ENCODE assay signal across 21 mouse cellular contexts in genomic region chr9:116879600-116880457, GRCm38 (mm10).
A peak's percentile ranks its signal among the peaks of the same experiment; 100 is the strongest.
DNase-seq lines count a peak whose midpoint lies in the region; ATAC-seq lines count a peak whose summit lies in the region.
"Had no signal": no experiment of that assay in that cellular context is flagged by ENCODE, and none has a peak within 500 bp of the region (broad histone marks: within the 10 kb centered on the region; RNA-seq: fewer than 3 reads in every experiment).

No protein-coding gene starts in this region.

- H3K27ac ChIP-seq in heart, embryonic 13.5 days (replicated peaks): peak overlapping the region; percentile 78
- 0 out of 2 replicates have a peak overlapping the region, but pooled peaks have one; percentile 0 for H3K27ac ChIP-seq in hindbrain, embryonic 15.5 days (replicated peaks)
- H3K27ac ChIP-seq in hindbrain, embryonic 16.5 days (ENCODE audit: low read depth, low read length): no peak overlapping the region
- peak overlapping the region; percentile 91 for H3K27ac ChIP-seq in lung, embryonic 16.5 days (ENCODE audit: low read length)
- H3K27ac ChIP-seq in neural tube, embryonic 15.5 days (replicated peaks): 0 out of 2 replicates have a peak overlapping the region, but pooled peaks have one; percentile 2
- H3K27ac ChIP-seq: embryonic facial prominence, embryonic 15.5 days; hindbrain, embryonic 10.5 days; left cerebral cortex, adult 2 months; liver, embryonic 12.5 days had no signal

- peaks cover 11% of the 10 kb centered on the region; the same call in 1 of the 2 replicates for H3K9me3 ChIP-seq in heart, embryonic 13.5 days
- no peaks in the 10 kb centered on the region for H3K9me3 ChIP-seq in hindbrain, embryonic 15.5 days
- H3K9me3 ChIP-seq in hindbrain, embryonic 16.5 days (ENCODE audit: control insufficient read depth, low read length): no peaks in the 10 kb centered on the region
- H3K9me3 ChIP-seq in lung, embryonic 16.5 days (ENCODE audit: control insufficient read depth, low read length): peaks cover 6% of the 10 kb centered on the region; the same call in 1 of the 2 replicates
- 0 out of 2 replicates have a peak, but pooled peaks cover 3% of the 10 kb centered on the region for H3K9me3 ChIP-seq in neural tube, embryonic 15.5 days (replicated peaks)
- H3K9me3 ChIP-seq: liver, embryonic 12.5 days had no signal

- H3K36me3 ChIP-seq in heart, embryonic 13.5 days: peaks cover 13% of the 10 kb centered on the region
- no peaks in the 10 kb centered on the region for H3K36me3 ChIP-seq in hindbrain, embryonic 15.5 days
- no peaks in the 10 kb centered on the region for H3K36me3 ChIP-seq in hindbrain, embryonic 16.5 days (ENCODE audit: control insufficient read depth, insufficient read depth, low read length)
- 0 out of 2 replicates have a peak, but pooled peaks cover 8% of the 10 kb centered on the region for H3K36me3 ChIP-seq in lung, embryonic 16.5 days (ENCODE audit: control insufficient read depth, insufficient read depth, low read length)
- no peaks in the 10 kb centered on the region for H3K36me3 ChIP-seq in neural tube, embryonic 15.5 days
- H3K36me3 ChIP-seq: hindbrain, embryonic 10.5 days; liver, embryonic 12.5 days had no signal

- DNase-seq in heart, postnatal 25 days (ENCODE audit: low spot score): no peak
- no peak for DNase-seq in lung, adult 18-20 months
- DNase-seq: adrenal gland, adult 2 months; cerebellum, adult 2 months; cerebellum, postnatal 36 days; gastrocnemius, postnatal 36 days; kidney, adult 18-20 months; left cerebral cortex, postnatal 4 days; right cerebral cortex, postnatal 4 days; thymus, adult 2 months had no signal

- 0 out of 2 replicates have a peak overlapping the region, but pooled peaks have one; percentile 9 for H3K4me2 ChIP-seq in heart, embryonic 13.5 days
- H3K4me2 ChIP-seq in hindbrain, embryonic 15.5 days: no peak overlapping the region
- no peak overlapping the region for H3K4me2 ChIP-seq in hindbrain, embryonic 16.5 days (ENCODE audit: low read length)
- H3K4me2 ChIP-seq in lung, embryonic 16.5 days (ENCODE audit: low read depth, low read length): no peak overlapping the region
- no peak overlapping the region for H3K4me2 ChIP-seq in neural tube, embryonic 15.5 days
- H3K4me2 ChIP-seq: embryonic facial prominence, embryonic 15.5 days; liver, embryonic 12.5 days had no signal

- ATAC-seq in heart, embryonic 13.5 days (ENCODE audit: extremely low read depth, insufficient number of reproducible peaks, low FRiP score, low TSS enrichment): no peak
- no peak for ATAC-seq in hindbrain, embryonic 15.5 days (ENCODE audit: low FRiP score, low read depth)
- no peak for ATAC-seq in hindbrain, embryonic 16.5 days
- ATAC-seq in lung, embryonic 16.5 days (ENCODE audit: low read depth): peak; percentile 54
- no peak for ATAC-seq in neural tube, embryonic 15.5 days (ENCODE audit: low FRiP score)
- ATAC-seq: forebrain, embryonic 16.5 days; liver, embryonic 12.5 days had no signal

- no peak overlapping the region for H3K9ac ChIP-seq in heart, embryonic 13.5 days
- no peak overlapping the region for H3K9ac ChIP-seq in hindbrain, embryonic 15.5 days
- no peak overlapping the region for H3K9ac ChIP-seq in hindbrain, embryonic 16.5 days (ENCODE audit: low read depth, low read length)
- no peak overlapping the region for H3K9ac ChIP-seq in lung, embryonic 16.5 days (ENCODE audit: low read length)
- no peak overlapping the region for H3K9ac ChIP-seq in neural tube, embryonic 15.5 days (replicated peaks)
- H3K9ac ChIP-seq: embryonic facial prominence, embryonic 15.5 days; liver, embryonic 12.5 days had no signal

- intact Hi-C loops in heart, postnatal 25 days (cut with DNase I): no loop called here

- peaks cover 24% of the 10 kb centered on the region for H3K4me1 ChIP-seq in heart, embryonic 13.5 days
- no peaks in the 10 kb centered on the region for H3K4me1 ChIP-seq in hindbrain, embryonic 15.5 days (replicated peaks)
- no peaks in the 10 kb centered on the region for H3K4me1 ChIP-seq in hindbrain, embryonic 16.5 days (ENCODE audit: control insufficient read depth, insufficient read depth, low read depth, low read length)
- peaks cover 8% of the 10 kb centered on the region for H3K4me1 ChIP-seq in lung, embryonic 16.5 days (replicated peaks; ENCODE audit: control insufficient read depth, insufficient read depth, low read length)
- peaks cover 14% of the 10 kb centered on the region; the same call in 1 of the 2 replicates for H3K4me1 ChIP-seq in neural tube, embryonic 15.5 days
- H3K4me1 ChIP-seq: embryonic facial prominence, embryonic 15.5 days; hindbrain, embryonic 10.5 days had no signal

- H3K27me3 ChIP-seq in heart, embryonic 13.5 days (replicated peaks): no peaks in the 10 kb centered on the region
- no peaks in the 10 kb centered on the region for H3K27me3 ChIP-seq in hindbrain, embryonic 15.5 days
- H3K27me3 ChIP-seq in hindbrain, embryonic 16.5 days (replicated peaks; ENCODE audit: control insufficient read depth, insufficient read depth, low read length): no peaks in the 10 kb centered on the region
- no peaks in the 10 kb centered on the region for H3K27me3 ChIP-seq in lung, embryonic 16.5 days (ENCODE audit: control insufficient read depth, insufficient read depth, low read depth, low read length)
- H3K27me3 ChIP-seq in neural tube, embryonic 15.5 days (replicated peaks): no peaks in the 10 kb centered on the region
- H3K27me3 ChIP-seq: CH12.LX; embryonic facial prominence, embryonic 15.5 days; liver, embryonic 12.5 days had no signal

- H3K4me3 ChIP-seq in heart, embryonic 13.5 days: no peak overlapping the region
- H3K4me3 ChIP-seq in hindbrain, embryonic 15.5 days: no peak overlapping the region
- H3K4me3 ChIP-seq in hindbrain, embryonic 16.5 days (ENCODE audit: low read length): no peak overlapping the region
- H3K4me3 ChIP-seq in lung, embryonic 16.5 days (ENCODE audit: low read length): no peak overlapping the region
- no peak overlapping the region for H3K4me3 ChIP-seq in neural tube, embryonic 15.5 days (replicated peaks)
- H3K4me3 ChIP-seq: embryonic facial prominence, embryonic 15.5 days; hindbrain, embryonic 10.5 days; left cerebral cortex, adult 2 months; liver, embryonic 12.5 days had no signal

- 53% methylated on average over 10 of the region's 10 CpGs for WGBS in heart, embryonic 13.5 days
- WGBS in hindbrain, embryonic 15.5 days: 79% methylated on average over 10 of the region's 10 CpGs
- 81% methylated on average over 10 of the region's 10 CpGs for WGBS in hindbrain, embryonic 16.5 days
- WGBS in lung, embryonic 16.5 days: 51% methylated on average over 10 of the region's 10 CpGs
- WGBS in neural tube, embryonic 15.5 days: 73% methylated on average over 10 of the region's 10 CpGs
